Mouse (Mus musculus): ENCODE data around the gene Pik3ca. TPM values are rescaled to one million over a fixed set of nuclear protein-coding genes. Genes with fewer than 3 reads are reported as not detected.
A peak's percentile ranks its signal among the peaks of the same experiment; 100 is the strongest.

The Pik3ca gene
- total RNA-seq (2021), result 49.5 and 54.0 TPM in 2 replicates
- long read RNA-seq, experiment 1, partial matches to known transcripts, result 2 of 19 reads
- long read RNA-seq, experiment 1, other reads (novel, unspliced or antisense), result 17 of 19 reads
- long read RNA-seq, experiment 2, full-length matches to known transcripts, result 1 of 30 reads
- long read RNA-seq, experiment 2, partial matches to known transcripts, result 4 of 30 reads
- long read RNA-seq, experiment 2, other reads (novel, unspliced or antisense), result 25 of 30 reads

DNA sequence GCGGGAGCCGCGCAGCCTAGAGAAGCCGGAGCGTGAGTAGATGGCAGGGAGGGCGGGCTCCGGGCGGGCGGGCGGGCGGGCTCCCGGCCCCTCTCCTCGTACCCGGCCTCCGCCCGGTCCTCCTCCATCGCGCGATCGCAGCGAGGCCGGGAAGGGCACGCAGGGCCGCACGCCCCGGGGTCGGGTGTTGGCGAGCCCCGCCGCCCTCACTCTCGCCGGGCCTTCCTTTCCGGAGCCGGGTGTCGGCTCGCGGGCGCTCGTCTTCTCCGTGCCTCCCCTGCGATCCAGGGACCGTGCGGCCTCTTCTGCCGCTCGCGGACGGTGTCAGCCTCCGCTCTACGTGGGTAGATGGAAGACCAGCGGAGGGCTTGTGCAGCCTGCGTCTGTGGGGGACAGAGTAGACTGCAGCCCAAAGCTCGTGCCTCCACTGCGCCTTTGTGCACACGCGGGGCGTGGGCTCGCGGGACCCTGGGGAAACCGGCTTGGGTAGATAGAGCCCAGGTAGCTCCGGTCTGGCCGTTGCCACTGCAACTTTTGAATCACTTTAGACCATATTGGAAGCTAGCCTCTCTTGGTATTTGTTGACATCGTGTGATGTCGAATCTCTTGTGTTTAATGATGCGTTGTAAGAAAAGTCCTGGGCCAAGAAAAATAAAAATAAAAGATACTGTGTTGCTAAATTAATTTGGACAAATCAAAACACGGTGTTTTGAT lies at the start of gene Pik3ca:
Gene Pik3ca (plus strand): TSS at position 211 of the 714 bp plus-strand sequence.
- DNase-seq, result peak; percentile 77

DNA sequence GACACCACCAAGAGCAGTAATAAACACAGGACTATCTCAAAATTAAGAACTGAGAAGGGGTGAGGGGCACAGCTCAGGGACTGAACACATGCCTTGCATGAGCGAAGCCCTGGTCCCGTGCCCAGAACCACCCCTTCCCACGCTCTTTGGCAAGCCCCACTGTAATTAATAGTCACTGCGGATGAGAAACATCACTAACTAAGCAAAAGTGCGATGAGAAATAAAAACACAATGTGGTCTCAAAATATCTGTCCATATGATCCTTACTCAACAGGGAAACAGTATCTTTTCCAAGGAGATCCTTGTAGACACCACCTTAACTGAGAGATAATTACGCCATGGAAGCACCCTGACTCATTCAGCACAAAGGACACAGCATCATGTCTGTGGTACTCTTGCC lies 49.6 kb upstream of the Pik3ca start:
- no peak for DNase-seq

DNA sequence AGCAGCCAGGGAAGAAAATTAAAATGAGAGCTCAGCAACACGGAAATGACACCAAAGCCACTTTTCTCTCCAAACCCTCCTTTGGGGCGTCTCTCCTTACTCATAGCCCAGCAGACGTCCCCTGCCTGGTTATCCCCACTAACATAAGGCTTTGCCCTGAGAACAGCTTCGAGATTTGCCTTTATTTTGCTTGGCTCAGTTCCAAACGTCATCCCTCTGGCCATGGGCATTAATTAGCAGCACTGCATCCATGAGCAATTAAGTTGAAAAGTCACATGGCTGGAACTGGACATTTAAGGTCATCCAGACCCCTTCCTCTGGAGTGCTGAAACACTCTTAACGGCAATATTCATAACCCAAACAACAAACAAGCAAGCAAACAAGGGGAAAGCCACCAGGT lies 36.2 kb upstream of the Pik3ca start:
- DNase-seq, result no peak

DNA sequence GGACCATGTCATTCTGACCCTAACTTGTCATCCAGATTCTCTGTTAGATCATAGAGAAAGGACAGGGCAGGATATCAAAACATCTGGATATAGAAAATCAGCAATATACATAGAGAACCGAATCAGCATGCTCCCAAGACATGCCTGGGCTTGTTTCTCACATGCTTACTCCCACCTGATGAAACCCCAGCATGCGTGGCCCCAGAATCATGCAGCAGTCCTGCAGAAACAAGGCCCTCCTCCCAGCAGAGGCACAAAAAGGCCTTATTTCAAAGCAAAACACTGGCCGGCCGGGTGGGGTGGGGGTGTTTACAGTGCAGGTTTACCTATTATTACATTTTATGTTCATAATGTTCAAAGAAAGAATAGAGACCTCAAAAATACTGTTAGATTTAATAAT lies 33.3 kb upstream of the Pik3ca start:
- DNase-seq, result no peak

DNA sequence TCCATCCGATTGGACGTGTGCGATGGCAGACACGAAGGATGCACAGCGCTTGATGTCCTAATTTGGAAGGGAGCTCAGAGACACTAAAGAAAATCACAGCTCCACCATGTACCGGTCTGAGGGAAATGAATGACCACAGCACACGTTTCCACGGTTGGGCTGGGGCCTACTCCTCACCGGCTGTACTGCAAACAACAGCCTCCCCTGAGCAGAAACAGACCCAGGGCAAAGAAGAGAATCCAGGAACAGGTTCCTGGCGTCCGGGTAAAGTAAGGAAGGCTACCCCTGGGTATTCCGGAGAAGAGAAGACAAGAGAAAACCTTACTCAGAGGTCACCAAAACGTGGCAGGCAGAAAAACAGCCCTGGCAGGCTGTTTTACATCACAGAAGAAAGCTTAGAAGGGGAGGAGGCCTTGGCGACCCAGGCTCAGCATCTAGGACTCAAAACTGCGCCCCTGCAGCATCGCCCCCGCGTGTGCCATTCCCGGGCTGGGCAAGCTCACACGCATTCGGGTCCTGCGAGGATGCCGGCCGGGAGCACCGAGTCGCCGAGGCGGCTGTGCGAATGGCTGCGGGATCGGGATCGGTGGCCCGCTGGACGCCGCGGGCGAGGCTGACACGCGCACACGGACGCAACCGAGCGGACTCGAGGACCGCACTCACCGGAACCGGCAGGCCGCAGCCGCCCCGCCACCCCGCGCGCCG lies 32.5 kb upstream of the Pik3ca start:
- peak; percentile 18 for DNase-seq

DNA sequence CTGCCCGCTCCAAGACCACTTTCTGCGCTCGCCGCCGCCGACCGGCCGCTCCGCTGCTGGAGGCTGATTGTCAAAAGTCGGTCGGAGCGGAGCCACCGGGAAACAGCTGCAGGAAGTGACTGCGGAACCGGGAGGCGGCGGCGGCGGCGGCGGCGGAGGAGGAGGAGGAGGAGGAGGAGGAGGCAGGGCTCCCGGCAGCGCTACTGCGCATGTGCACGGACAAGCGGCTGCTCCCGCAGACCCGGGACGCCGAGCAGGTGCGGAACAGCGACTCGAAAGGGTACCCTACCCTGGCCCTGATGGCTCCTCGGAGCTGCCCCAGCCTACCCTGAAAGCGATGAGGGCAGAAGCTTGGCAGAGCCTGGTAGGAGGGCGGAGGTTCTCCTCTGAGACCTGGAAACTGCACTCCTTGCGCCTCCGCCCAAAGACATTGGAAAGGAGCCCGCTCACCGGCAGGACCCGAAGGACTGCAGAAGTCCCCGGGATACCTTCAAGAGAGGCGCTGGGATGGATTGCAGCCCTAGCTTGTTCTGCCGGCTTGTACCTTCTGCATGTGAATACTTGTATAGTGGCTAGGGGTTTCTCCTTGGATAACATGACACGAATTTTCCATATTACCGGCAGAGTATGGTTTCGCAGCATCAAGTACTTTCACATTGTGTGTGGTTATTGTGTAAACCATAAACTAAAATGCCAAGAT lies 31.8 kb upstream of the Pik3ca start, which contains the start of gene Zmat3:
Gene Zmat3 (minus strand): TSS at position 469 of the 700 bp plus-strand sequence.
- peak; percentile 91 for DNase-seq

DNA sequence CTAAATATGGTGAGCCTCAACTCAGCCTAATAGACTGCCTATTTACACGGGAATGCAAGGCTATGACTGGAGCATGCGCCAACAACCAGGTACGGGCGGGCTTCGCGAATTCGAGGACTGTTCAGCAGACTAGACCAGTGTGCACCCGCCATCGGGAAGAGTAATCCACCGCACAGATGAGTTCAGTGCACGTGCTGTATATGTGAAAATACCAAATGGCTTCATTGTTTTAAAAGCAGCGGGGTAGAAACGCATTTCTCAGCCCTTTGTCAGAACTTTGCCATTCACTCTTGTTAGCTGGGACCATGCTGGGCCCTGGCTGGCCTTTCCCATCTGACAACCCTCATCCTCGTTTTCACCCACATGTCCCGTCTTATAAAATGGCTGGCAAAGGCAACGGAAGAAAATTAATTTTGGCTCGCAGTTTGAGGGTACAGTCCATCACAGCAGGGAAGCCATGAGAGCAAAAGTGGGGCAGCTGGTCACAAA lies 31.2 kb upstream of the Pik3ca start:
- no peak for DNase-seq

DNA sequence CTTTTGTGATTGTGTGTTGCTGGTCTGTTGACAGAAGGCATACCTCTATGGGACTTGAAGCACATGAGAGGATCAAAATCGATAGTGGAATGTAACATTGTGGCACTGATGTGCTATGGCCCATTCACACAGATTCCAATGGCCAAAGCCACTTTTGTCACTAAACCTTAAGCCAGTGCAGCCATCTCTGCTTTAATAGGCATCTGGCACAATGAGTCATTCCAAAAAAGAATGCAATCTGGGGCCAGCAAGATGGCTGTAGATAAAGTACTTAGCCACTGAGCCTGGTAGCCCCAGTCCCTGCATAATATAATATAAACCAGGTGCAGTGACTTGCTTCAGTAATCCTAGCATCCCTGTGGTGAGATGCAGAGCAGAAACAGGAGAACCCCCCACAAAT lies 30.0 kb upstream of the Pik3ca start:
- DNase-seq, result no peak

DNA sequence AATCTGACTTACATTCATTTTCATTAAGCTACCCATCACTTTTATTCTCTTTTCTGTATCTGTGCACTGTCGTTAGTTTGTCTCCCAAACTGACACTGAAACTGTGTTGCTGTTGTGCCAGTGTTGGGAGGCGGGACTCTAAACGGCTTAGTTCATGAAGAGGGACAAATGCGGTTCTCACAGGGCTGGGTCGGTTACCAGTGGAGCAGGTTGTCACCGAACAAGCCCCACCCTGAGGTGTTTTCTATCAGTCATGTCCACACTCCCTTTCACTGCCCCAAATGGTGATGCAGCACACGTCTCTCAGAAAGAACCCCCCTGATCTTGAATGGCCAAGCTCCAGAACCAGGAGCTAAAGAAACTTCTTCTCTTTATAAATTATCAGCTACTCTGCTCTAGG lies 25.5 kb upstream of the Pik3ca start:
- no peak for DNase-seq

DNA sequence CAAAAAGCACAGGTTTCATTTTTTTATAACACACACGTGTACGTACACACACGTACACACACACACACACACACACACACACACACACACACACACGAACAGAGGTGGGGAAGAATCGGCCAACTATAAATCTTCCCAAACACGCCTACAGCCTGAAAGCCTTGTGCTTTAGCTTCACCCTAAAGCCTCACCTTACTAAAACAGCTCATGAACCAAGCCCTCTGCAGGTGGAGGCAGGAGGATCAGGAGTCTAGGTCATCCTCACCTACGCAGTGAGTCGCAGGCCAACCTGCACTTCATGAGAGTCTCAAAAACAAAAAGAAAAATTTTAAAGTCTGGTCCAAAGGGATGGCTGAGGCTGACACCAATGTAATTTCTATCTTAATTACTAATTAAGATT lies 25.0 kb upstream of the Pik3ca start:
- no peak for DNase-seq

DNA sequence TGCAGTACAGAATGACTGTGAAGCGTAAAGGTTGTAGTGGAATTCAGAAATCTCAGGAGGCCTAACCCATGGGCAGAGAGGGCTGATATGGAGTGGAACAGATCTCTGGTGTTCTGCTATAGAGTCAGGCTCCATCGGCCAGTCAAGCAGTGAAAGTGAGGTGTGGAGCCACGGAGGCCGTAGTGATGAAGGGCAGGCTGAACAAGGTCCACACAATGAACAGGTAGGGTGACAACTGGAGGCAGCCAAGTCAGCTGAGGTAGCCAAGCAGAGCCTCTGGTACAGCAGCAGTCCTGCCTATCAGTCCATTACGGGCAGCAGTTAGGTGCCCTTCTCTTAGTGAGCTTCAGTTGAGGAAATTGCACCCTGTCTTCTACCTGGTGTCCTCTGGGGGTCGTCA lies 24.2 kb upstream of the Pik3ca start:
- no peak for DNase-seq

DNA sequence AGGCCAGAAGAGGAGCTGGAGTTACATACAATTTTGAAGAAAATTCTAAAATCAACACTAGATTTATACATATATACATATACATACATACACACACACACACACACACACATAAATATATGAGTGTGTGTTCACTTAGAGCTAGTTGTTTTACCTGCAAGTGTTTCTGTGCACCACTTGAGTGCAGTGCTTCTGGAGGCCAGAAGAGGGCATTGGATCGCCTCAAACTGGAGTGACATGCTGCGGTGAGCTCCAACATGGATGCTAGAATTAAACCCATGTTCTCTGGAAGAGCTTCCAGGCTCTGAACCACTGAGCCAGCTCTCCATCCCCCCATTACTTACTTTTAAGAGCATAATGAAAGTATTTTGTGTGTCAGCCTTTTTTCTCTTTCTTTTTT lies 17.6 kb upstream of the Pik3ca start:
- peak; percentile 53 for DNase-seq

DNA sequence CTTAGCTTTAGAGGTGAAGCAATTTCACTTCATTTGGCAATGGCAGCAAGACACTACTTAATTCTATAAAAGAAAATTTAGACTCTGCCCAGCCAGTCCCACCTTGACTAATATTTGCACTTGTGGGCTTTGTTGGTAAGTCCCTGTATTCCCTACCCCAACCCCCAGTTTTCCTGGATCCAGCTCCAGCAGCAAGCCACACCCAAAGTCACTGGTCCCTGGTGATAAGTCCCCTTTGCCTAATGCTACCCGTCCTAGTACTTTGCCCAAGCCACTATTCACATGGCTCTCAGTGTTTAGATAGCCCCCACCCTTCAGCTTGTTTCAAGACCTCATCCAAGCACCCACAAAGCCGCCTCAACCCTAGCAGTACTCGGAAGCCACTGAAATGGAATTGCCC lies 15.9 kb upstream of the Pik3ca start:
- DNase-seq, result no peak

DNA sequence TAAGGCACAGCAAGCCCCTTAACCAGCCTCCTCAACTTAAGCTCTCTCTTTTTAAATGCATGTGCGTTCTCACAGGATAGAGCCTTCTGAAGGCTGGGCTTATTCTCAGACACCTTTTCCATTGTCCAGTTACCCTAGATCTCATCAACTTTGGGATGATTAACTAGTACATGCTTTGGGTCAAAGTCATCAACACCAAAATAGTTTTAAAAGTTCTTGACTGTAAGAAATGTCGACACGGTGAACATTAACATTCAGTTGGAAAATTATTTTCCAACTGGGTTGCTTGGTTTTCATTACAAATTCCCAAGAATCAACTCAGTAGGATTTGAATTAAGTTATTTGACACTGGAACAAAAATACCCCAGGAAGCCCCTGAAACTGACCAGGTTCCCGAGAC lies 4.6 kb upstream of the Pik3ca start:
- DNase-seq, result no peak

DNA sequence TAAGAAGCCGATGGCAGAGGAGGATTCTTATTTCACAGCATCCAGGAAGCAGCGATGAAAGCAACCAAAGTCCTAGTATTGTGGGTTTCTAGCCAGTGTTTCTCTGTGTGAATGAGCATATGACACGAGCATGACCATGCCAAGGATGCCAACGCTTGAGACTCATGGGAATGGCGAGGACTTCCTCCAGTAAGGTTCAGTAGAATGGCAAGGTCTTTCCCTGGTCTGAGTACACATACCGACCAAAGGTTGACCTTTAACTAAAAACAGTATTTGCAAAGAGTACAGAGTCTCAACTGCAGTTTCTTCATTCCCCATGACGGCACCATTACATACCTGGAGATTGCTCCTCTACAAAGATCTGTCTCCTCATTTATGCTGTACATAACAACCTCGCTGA lies 3.5 kb upstream of the Pik3ca start:
- no peak for DNase-seq

DNA sequence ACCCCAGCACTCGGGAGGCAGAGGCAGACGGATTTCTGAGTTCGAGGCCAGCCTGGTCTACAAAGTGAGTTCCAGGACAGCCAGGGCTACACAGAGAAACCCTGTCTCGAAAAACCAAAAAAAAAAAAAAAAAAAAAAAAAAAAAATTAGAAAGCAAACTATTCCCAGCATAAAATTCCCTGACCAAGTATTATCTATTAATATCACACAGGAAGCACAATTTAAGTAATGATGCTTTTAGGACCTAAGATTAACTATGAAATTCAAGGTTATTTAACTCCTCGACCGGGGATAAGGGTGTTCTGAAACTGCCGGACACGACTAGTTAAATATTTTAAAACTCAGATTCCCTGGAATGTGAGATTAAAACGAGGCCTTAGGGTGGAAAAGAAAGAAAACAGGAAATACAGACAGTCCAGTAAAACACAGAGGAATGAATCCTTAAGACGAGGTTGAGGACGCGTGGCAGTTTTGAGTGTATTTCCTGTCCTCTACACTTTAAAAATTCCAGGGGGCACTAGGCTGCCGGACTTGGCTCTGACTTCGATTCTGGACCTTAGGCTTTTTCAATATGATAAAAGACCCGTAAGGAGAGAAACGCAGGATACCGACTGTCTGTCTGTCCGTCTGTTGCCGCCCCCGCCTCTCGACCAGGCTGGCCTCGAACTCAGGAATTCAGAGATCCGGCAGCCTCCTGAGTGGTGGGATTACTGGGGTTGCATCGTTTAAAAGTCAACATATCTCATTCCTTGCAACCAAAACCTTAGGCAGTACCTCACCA lies 1.5 kb upstream of the Pik3ca start:
- DNase-seq, result peak; percentile 40

DNA sequence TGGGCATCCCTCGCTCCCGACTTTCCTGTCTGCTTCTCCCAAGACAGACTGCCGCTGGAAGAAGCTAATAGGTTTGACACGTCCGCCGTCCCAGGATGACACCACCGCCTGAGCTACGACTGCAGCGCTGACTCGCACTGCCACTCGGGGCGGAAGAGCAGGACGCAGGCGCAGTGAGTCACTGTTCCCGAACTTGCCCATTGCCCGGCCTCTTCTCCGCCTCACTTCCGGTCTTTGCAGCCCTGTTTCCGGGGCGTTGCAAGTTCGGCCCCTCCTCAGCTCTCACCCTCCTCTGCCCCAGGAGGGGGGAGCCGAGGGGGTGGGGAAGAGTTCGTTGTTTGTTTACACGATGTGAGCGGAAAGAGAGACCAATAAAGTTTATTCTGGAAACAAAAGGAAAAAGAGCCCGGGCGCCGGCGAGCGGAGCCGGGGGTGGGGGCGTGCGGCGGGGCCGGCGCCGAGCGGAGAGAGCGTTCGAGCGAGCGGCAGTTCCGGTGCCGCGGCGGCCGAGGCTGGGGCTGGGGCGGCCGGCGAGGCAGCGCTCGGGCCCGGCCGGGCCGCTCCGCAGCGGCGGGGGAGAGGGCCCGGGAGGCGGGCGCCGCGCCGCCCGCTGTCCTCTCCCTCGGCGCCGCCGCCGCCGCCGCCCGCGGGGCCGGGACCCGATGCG lies 544 bp upstream of the Pik3ca start:
- peak; percentile 99 for DNase-seq

DNA sequence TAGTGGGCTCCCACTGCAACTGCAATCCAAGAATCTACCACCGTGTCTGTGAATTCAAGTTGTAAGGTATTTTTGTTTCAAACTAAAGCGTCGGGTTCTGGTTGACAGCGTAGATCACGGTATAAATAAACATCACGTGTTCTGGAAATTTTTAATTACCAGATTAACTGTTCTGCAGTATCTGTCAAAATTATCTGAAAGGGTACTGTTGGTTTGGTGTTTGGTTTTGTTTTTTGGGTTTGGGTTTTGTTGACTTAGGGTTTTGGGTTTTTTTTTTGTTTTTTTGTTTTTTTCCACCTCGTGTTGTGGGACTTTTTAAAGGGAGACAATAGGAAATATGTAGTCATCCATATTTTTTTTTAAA lies 686 bp downstream of the Pik3ca start:
- no peak for DNase-seq

DNA sequence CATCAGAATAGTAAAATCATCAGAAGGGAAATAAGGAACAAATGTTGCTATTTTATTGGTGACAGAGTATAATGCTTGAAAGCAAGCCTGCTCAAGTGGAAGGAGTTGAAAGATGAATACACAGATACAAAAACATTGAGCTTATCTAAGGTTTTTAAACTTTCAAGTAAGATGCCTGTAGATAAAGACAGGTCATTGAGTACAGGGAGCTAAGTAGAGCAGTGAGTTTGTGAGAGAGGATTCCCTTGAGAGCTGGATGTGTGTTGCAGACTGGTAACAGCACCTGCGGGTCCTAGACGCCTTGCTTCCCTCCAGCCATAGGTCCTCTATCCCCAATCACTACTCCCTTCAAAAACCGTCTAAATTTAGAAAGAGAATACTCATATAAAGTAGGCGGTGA lies 1.2 kb downstream of the Pik3ca start:
- DNase-seq, result no peak

DNA sequence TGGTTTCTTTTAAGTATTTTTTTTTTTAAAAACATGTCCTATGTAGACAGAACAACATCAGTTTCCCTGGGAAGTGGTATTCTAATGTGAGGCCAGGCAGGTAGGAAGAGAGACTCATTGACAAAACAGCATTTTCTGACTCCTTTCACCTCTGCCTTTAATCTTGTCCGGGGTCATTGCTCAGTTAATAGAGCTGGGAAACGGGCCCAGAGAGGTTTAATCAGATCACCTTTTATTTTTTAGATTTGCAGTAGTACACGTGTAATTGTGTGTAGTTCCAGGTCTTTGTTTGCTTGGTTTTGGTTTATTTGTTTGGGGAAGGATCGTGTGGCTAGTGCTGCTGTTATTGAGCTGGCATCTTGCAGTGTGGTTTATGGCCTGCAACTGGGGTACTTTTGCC lies 1.9 kb downstream of the Pik3ca start:
- no peak for DNase-seq

DNA sequence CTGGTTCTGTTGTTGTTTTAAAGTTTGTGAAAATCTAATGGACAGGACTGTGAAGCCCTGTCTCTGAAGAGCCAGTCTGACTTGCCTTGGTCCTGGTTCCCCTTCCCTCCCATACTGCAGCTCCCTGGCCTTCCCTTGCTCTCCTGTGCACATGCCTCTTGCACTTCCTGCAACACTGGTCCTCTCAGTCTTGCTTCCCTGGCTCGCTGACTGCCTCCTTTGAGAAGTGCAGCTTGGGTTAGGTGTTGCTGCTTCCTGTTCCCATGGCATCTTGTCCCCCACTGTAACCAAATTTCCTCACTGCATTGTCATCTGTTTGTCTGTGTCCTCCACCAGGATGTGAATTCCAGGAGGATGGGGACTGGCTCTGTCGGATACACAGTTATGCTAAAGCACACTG lies 2.5 kb downstream of the Pik3ca start:
- peak; percentile 22 for DNase-seq
